Mouse (Mus musculus) thymus, adult 2 months (tissue): ENCODE measurements at regions not wholly inside any gene's neighbourhood (a gene's known extent, or its start where the extent isn't known, plus 50 kb on each side); places are given as distances from the start of the nearest gene placed in this dataset.

ENCODE experiments used
- CTCF ChIP-seq: fragments of 200-500 bp; IDR thresholded peaks from 2 replicates; pipeline ENCODE4 v1.5.1; 2012; ENCODE audit warnings: mild to moderate bottlenecking, control low read depth, low read length, moderate library complexity, borderline replicate concordance; ENCODE audit not compliant: control insufficient read depth, poor library complexity, insufficient read depth; ENCODE audit errors: extremely low read depth
- POLR2A ChIP-seq: fragments of 200-500 bp; IDR thresholded peaks from 2 replicates; pipeline ENCODE4 v1.6.1; 2012; ENCODE audit warnings: mild to moderate bottlenecking, low read length, control low read depth, moderate library complexity; ENCODE audit not compliant: control insufficient read depth, poor library complexity, insufficient read depth; ENCODE audit errors: extremely low read depth

GRCm38 (mm10) chr4:55631157-55631556, 98.9 kb upstream of the Klf4 start:
- TF ChIP-seq CTCF = no peak
- no peak for TF ChIP-seq POLR2A
